Mouse (Mus musculus): ENCODE measurements around the gene Kif28.

Kif28 gene

GRCm38 (mm10) chr1:179648678-179649077 is 96.4 kb downstream of the Kif28 start:
- peak in 1 of 2 experiments; percentile 10 for DNase-seq (ENCODE audit: inconsistent age in 2 of 2, low spot score in 1 of 2)

GRCm38 (mm10) chr1:179645980-179646268 is 99.1 kb downstream of the Kif28 start:
- no peak for DNase-seq (ENCODE audit: inconsistent age in 2 of 2, low spot score in 1 of 2)

Measured in adrenal gland, adult (tissue).